Mouse (Mus musculus) ES-E14 (cell line): ENCODE measurements around the gene Rgs6.

Experiments used
- HCFC1 ChIP-seq: IDR thresholded peaks from 2 replicates; pipeline ENCODE4 v1.6.1; 2012; ENCODE audit warnings: low read length, inconsistent platforms, borderline replicate concordance; ENCODE audit not compliant: insufficient read depth
- ZC3H11A ChIP-seq: IDR thresholded peaks from 2 replicates; pipeline ENCODE4 v1.6.1; 2012; ENCODE audit warnings: low read depth, mild to moderate bottlenecking, inconsistent platforms, low read length, borderline replicate concordance
- ZNF384 ChIP-seq: IDR thresholded peaks from 2 replicates; pipeline ENCODE4 v1.6.1; 2012; ENCODE audit warnings: low read depth, low read length, inconsistent platforms

DNA sequence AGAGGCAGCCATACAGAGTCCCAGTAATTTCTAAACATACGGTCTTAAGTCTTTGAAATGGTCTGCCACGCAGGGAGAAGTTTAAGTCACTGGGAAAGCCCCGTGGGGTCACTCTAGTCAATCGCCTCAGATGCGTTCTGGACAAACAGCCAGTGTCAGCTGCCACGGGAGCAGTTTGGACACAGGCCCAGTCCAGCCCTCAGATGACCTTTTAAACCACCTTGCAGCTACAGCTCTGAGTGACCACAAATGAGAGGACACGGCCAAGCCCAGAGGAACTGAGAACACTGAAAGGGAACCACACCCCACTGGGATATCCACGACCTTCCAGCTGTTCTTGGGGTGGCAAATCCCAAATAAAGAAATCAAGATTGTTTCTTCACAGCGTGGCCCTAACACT lies 512.3 kb downstream of the Rgs6 start:
- no peak for TF ChIP-seq ZC3H11A
- no peak for TF ChIP-seq ZNF384
- no peak for TF ChIP-seq HCFC1
